Mouse (Mus musculus) lung, embryonic 14.5 days (tissue): ENCODE data around the gene Spindoc. TPM values are rescaled to one million over a fixed set of nuclear protein-coding genes. Genes with fewer than 3 reads are reported as not detected.

ENCODE experiments used
- ATAC-seq: fragments of 200-750 bp; cut with Nextera tagmentation; 2 replicates; pipeline ENCODE4 v1.8.0; 2017; ENCODE audit warnings: mild to moderate bottlenecking, moderate TSS enrichment, moderate library complexity; ENCODE audit not compliant: insufficient read depth
- DNase-seq: peaks from one replicate; pipeline ENCODE4 v3.0.0-alpha.2; 2015
- H3K27ac ChIP-seq: fragments of 300-500 bp; sonication (generic); 2 replicates; pipeline ENCODE4 v1.5.1; 2014; ENCODE audit warnings: low read depth, mild to moderate bottlenecking, moderate library complexity
- H3K27me3 ChIP-seq: fragments of 300-500 bp; sonication (generic); 2 replicates; pipeline ENCODE4 v1.6.1; 2014; ENCODE audit warnings: low read length, control low read depth; ENCODE audit not compliant: insufficient read depth
- H3K36me3 ChIP-seq: fragments of 300-500 bp; sonication (generic); 2 replicates; pipeline ENCODE4 v1.6.1; 2014; ENCODE audit warnings: control low read depth; ENCODE audit not compliant: insufficient read depth
- H3K4me1 ChIP-seq: fragments of 300-500 bp; sonication (generic); 2 replicates; pipeline ENCODE4 v1.6.1; 2014; ENCODE audit warnings: antibody characterized with exemption, control low read depth; ENCODE audit not compliant: insufficient read depth
- H3K4me2 ChIP-seq: fragments of 300-500 bp; sonication (generic); 2 replicates; pipeline ENCODE4 v1.6.1; 2014; ENCODE audit warnings: mild to moderate bottlenecking
- H3K4me3 ChIP-seq: fragments of 300-500 bp; sonication (generic); 2 replicates; pipeline ENCODE4 v1.5.1; 2014; ENCODE audit warnings: low read depth, low read length
- H3K9ac ChIP-seq: fragments of 300-500 bp; sonication (generic); 2 replicates; pipeline ENCODE4 v1.6.1; 2014
- H3K9me3 ChIP-seq: fragments of 300-500 bp; sonication (generic); 2 replicates; pipeline ENCODE4 v1.6.1; 2016; ENCODE audit warnings: low read depth, low read length, control low read depth
- CTCF ChIP-seq: IDR thresholded peaks from 2 replicates; pipeline ENCODE4 v1.5.1; 2016; ENCODE audit warnings: antibody characterized with exemption, low read depth
- WGBS: fragments of 180-500 bp; shearing (Covaris S2); extraction: QIAGEN DNeasy Blood & Tissue Kit; methylation state at CpG from one replicate; pipeline ENCODE4 v1.1.7; 2014; 5-methylcytosine and 5-hydroxymethylcytosine counted together
- polyA plus RNA-seq: library from polyadenylated mRNA; unstranded; fragments of >200 nt; fragmentation: Nextera tagmentation; extraction: Ambion mirVana; gene quantifications from 2 replicates; pipeline ENCODE4 v1.2.1, GENCODE M21; 2014

The Spindoc gene
- polyA plus RNA-seq, 1 experiment from 2014 or later, result 26.8 TPM

DNA sequence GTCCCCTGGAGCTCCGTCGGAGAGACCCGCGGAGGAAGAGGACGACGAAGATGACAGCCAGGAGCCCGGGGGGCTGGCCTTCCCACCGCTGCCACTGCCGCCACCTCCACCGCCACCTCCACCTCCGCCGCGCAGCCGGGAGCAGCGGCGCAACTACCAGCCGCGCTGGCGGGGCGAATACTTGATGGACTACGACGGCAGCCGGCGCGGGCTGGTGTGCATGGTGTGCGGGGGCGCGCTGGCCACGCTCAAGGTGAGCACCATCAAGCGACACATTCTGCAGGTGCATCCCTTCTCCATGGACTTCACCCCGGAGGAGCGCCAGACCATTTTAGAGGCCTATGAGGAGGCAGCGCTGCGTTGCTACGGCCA, 39.8 kb upstream of the Spindoc start:
- 16% methylated on average over 30 of the region's 35 CpGs for WGBS
- H3K27ac ChIP-seq, result peak overlapping the region; percentile 85
- H3K4me2 ChIP-seq, result peak overlapping the region; percentile 53
- H3K36me3 ChIP-seq, result peaks cover 76% of the 10 kb centered on the region
- no peak for ATAC-seq
- H3K9ac ChIP-seq, result 0 out of 2 replicates have a peak overlapping the region, but pooled peaks have one; percentile 21
- no peak for DNase-seq
- peaks cover 42% of the 10 kb centered on the region for H3K4me1 ChIP-seq
- no peaks in the 10 kb centered on the region for H3K27me3 ChIP-seq
- peak overlapping the region; percentile 25 for H3K4me3 ChIP-seq
- no peaks in the 10 kb centered on the region for H3K9me3 ChIP-seq
- TF ChIP-seq CTCF, result no peak

GRCm38 (mm10) chr19:7421602-7422591, 39.1 kb upstream of the Spindoc start:
- peaks cover 68% of the 10 kb centered on the region for H3K36me3 ChIP-seq

GRCm38 (mm10) chr19:7420841-7421601, 38.2 kb upstream of the Spindoc start:
- peaks cover 42% of the 10 kb centered on the region for H3K4me1 ChIP-seq
- H3K4me2 ChIP-seq, result peak overlapping the region; percentile 53
- H3K9ac ChIP-seq, result 0 out of 2 replicates have a peak overlapping the region, but pooled peaks have one; percentile 21
- H3K4me3 ChIP-seq, result no peak overlapping the region; the same call in 1 of the 2 replicates
- no peak for TF ChIP-seq CTCF
- ATAC-seq (no peak), DNase-seq (no peak)
- H3K9me3 ChIP-seq, result no peaks in the 10 kb centered on the region
- H3K27ac ChIP-seq, result peak overlapping the region; percentile 85; the same call in 1 of the 2 replicates
- WGBS, result 50% methylated on average over 26 of the region's 27 CpGs
- no peaks in the 10 kb centered on the region for H3K27me3 ChIP-seq
- H3K36me3 ChIP-seq, result peaks cover 60% of the 10 kb centered on the region

More at GRCm38 (mm10) chr19:7421602-7422591, 39.1 kb upstream of the Spindoc start:
- Histone ChIP-seq H3K9me3 (no peaks in the 10 kb centered on the region), H3K4me2 (peak overlapping the region; percentile 53), H3K27me3 (no peaks in the 10 kb centered on the region), H3K9ac (peak overlapping the region; percentile 21; the same call in 1 of the 2 replicates), H3K4me1 (peaks cover 42% of the 10 kb centered on the region), H3K4me3 (peak overlapping the region; percentile 25), H3K27ac (peak overlapping the region; percentile 85)
- ATAC-seq (peak; percentile 33), DNase-seq (peak; percentile 92)
- TF ChIP-seq CTCF, result no peak
- WGBS, result 14% methylated on average over 48 of the region's 48 CpGs

DNA sequence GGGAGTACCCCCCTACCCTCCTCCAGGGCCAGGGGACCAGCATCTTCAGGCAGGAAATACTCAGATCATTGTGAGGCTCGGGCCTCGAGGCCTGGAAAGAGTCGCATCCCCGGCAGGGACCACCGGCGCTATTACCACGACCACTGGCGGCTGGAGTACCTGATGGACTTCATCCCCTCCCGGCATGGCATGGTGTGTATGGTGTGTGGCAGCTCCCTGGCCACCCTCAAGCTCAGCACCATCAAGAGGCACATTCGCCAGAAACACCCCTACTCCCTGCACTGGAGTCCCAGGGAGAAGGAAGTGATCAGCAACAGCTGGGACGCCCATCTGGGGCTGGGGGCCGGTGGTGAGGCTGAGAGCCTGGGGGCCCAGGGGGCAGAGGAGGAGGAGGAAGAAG, 37.3 kb upstream of the Spindoc start:
- no peaks in the 10 kb centered on the region for H3K9me3 ChIP-seq
- WGBS, result 55% methylated on average over 12 of the region's 12 CpGs
- H3K27ac ChIP-seq, result no peak overlapping the region
- DNase-seq, result no peak
- ATAC-seq, result no peak
- 0 out of 2 replicates have a peak overlapping the region, but pooled peaks have one; percentile 17 for H3K9ac ChIP-seq
- H3K4me3 ChIP-seq, result 0 out of 2 replicates have a peak overlapping the region, but pooled peaks have one; percentile 80
- no peak for TF ChIP-seq CTCF
- no peaks in the 10 kb centered on the region for H3K27me3 ChIP-seq
- H3K36me3 ChIP-seq, result peaks cover 52% of the 10 kb centered on the region
- H3K4me1 ChIP-seq, result peaks cover 42% of the 10 kb centered on the region
- peak overlapping the region; percentile 91; the same call in 1 of the 2 replicates for H3K4me2 ChIP-seq

DNA sequence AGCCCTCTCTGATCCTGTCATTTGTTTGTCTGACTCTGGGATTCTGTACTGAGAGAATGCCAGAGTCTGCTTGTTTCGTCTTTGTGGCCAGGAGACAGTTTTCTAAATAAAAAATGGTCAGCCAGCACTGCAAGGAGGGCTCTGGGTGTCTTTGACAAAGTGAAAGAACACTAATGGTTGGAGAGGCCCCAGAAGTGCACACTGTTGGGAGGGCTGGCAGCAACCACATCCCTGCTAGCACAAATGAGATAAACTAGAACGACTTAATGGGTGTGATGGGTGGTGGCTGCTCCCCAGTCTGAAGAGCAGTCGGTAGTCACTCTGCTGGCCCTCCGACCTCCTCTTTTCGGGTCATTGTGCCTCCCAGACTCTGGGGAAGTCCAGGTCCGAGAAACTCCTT, 36.3 kb upstream of the Spindoc start:
- Histone ChIP-seq H3K9ac (peak overlapping the region; percentile 99; the same call in 1 of the 2 replicates), H3K4me3 (peak overlapping the region; percentile 80), H3K27me3 (no peaks in the 10 kb centered on the region), H3K4me2 (peak overlapping the region; percentile 91), H3K36me3 (peaks cover 44% of the 10 kb centered on the region), H3K9me3 (no peaks in the 10 kb centered on the region), H3K27ac (no peak overlapping the region), H3K4me1 (peaks cover 42% of the 10 kb centered on the region)
- no peak for TF ChIP-seq CTCF
- WGBS, result 16% methylated on average over 6 of the region's 6 CpGs
- DNase-seq (peak; percentile 50), ATAC-seq (no peak)

- Histone ChIP-seq H3K4me3 (peak overlapping the region; percentile 80), H3K36me3 (peaks cover 34% of the 10 kb centered on the region), H3K27ac (peak overlapping the region; percentile 94), H3K9me3 (no peaks in the 10 kb centered on the region), H3K27me3 (no peaks in the 10 kb centered on the region), H3K4me1 (peaks cover 35% of the 10 kb centered on the region), H3K4me2 (peak overlapping the region; percentile 91), H3K9ac (peak overlapping the region; percentile 99)
- TF ChIP-seq CTCF, result peak; percentile 66
- under 1% methylated on average over 59 of the region's 59 CpGs for WGBS
- peak; percentile 50 for ATAC-seq
- DNase-seq, result peak; percentile 93
Observed at GRCm38 (mm10) chr19:7417911-7418849, 35.4 kb upstream of the Spindoc start.
